ENCODE assay signal across 8 mouse cellular contexts in genomic region chr16:97325975-97326374, GRCm38 (mm10). TPM values are rescaled to one million over a fixed set of nuclear protein-coding genes. Genes with fewer than 3 reads are reported as not detected.
DNase-seq lines count a peak whose midpoint lies in the region; ATAC-seq and TF ChIP-seq lines count a peak whose summit lies in the region.

No protein-coding gene starts in this region.

- peak; percentile 62 for TF ChIP-seq CTCF in kidney, postnatal 0 days (IDR thresholded peaks at IDR 0.05; ENCODE audit: low read depth)
- peak; percentile 51; the same call in 1 of the 2 replicates for TF ChIP-seq CTCF in small intestine, adult 2 months (IDR thresholded peaks at IDR 0.05; ENCODE audit: extremely low read depth, insufficient read length, insufficient replicate concordance, low read depth, low read length)

- H3K27ac ChIP-seq in kidney, postnatal 0 days = no peak overlapping the region
- no peak overlapping the region for H3K27ac ChIP-seq in limb, embryonic 15.5 days
- no peak overlapping the region for H3K27ac ChIP-seq in small intestine, adult 2 months (ENCODE audit: insufficient read depth, low read depth, low read length)

- no peaks in the 10 kb centered on the region for H3K36me3 ChIP-seq in kidney, postnatal 0 days (ENCODE audit: insufficient read depth, low read length)
- no peaks in the 10 kb centered on the region for H3K36me3 ChIP-seq in limb, embryonic 15.5 days
- H3K36me3 ChIP-seq in small intestine, adult 2 months (ENCODE audit: control insufficient read depth, insufficient read depth, low read length) = no peaks in the 10 kb centered on the region

- ATAC-seq in CD4-positive, CD25-positive, alpha-beta regulatory T cell, adult 4 months = peak; percentile 57
- no peak; the same call in 1 of the 2 replicates for ATAC-seq in kidney, postnatal 0 days (replicated peaks; ENCODE audit: low FRiP score, low read depth)
- peak; percentile 30; the same call in 1 of the 2 replicates for ATAC-seq in limb, embryonic 15.5 days (ENCODE audit: insufficient number of reproducible peaks, low FRiP score, low TSS enrichment, low read depth)

- DNase-seq in heart, adult 11 months = peak; percentile 87
- no peak for DNase-seq in heart, postnatal 25 days (ENCODE audit: low spot score)
- peak; percentile 32 for DNase-seq in embryo, embryonic 11 days
- peak; percentile 44 for DNase-seq in kidney, postnatal 0 days (ENCODE audit: low spot score)
- no peak for DNase-seq in urinary bladder, postnatal 4 days (ENCODE audit: low spot score in 2 of 2)

- no peak overlapping the region for H3K4me3 ChIP-seq in kidney, postnatal 0 days (replicated peaks; ENCODE audit: low read depth, low read length)
- no peak overlapping the region for H3K4me3 ChIP-seq in limb, embryonic 15.5 days
- H3K4me3 ChIP-seq in small intestine, adult 2 months (ENCODE audit: low read depth, low read length) = no peak overlapping the region

- WGBS in kidney, postnatal 0 days = 24% methylated on average over 8 of the region's 8 CpGs
- 22% methylated on average over 8 of the region's 8 CpGs for WGBS in limb, embryonic 15.5 days
- WGBS in small intestine, adult 2 months = 42% methylated on average over 8 of the region's 8 CpGs

- no peak overlapping the region for H3K4me2 ChIP-seq in kidney, postnatal 0 days (ENCODE audit: low read length)
- no peak overlapping the region for H3K4me2 ChIP-seq in limb, embryonic 15.5 days

- TF ChIP-seq POLR2A in small intestine, adult 2 months (IDR thresholded peaks at IDR 0.05; ENCODE audit: low read depth, low read length) = no peak

- no peaks in the 10 kb centered on the region for H3K9me3 ChIP-seq in kidney, postnatal 0 days (replicated peaks; ENCODE audit: low read length)
- H3K9me3 ChIP-seq in limb, embryonic 15.5 days = no peaks in the 10 kb centered on the region

- no peaks in the 10 kb centered on the region for H3K4me1 ChIP-seq in kidney, postnatal 0 days (replicated peaks; ENCODE audit: insufficient read depth, low read length)
- no peaks in the 10 kb centered on the region for H3K4me1 ChIP-seq in limb, embryonic 15.5 days
- H3K4me1 ChIP-seq in small intestine, adult 2 months (ENCODE audit: control insufficient read depth, insufficient read depth, insufficient read length, low read length) = no peaks in the 10 kb centered on the region

- intact Hi-C loops in heart, postnatal 25 days (cut with DNase I) = no loop called here

- H3K27me3 ChIP-seq in kidney, postnatal 0 days (ENCODE audit: insufficient read depth, low read length) = no peaks in the 10 kb centered on the region
- no peaks in the 10 kb centered on the region for H3K27me3 ChIP-seq in limb, embryonic 15.5 days
- H3K27me3 ChIP-seq in small intestine, adult 2 months (ENCODE audit: control insufficient read depth, insufficient read depth, low read length) = no peaks in the 10 kb centered on the region

- no peak overlapping the region for H3K9ac ChIP-seq in kidney, postnatal 0 days (ENCODE audit: low read depth, low read length)
- H3K9ac ChIP-seq in limb, embryonic 15.5 days = no peak overlapping the region

RNA-seq across cellular contexts. Expression of gene Bace2, which starts 30.6 kb away (rescaled TPM):
- total RNA-seq in heart, postnatal 25 days (2021) = 10 to 100 TPM; 14.7 to 18.6 TPM
- 1 to 10 TPM in 1 of 2 experiments, under 1 TPM in 1; 0.10 to 2.0 TPM for polyA plus RNA-seq in CD4-positive, CD25-positive, alpha-beta regulatory T cell, adult 4 months (2017; shearing (Covaris generic))
- polyA plus RNA-seq in kidney, postnatal 0 days (2015; fragmentation: Nextera tagmentation; extraction: Ambion mirVana) = 8.2 and 11.2 TPM in 2 replicates
- polyA plus RNA-seq in limb, embryonic 15.5 days (2015; fragmentation: Nextera tagmentation; extraction: Ambion mirVana) = 12.7 and 13.0 TPM in 2 replicates
- polyA plus RNA-seq in small intestine, adult 2 months (2012; rRNA removed) = 2.0 and 7.4 TPM in 2 replicates

Comparison
In these comparisons a context has a peak if more than half of its experiments do, and no peak if none do; other contexts are left out.
1. DNase-seq: peak in heart, adult 11 months (single experiment), embryo, embryonic 11 days (single experiment) and kidney, postnatal 0 days (single experiment); none in heart, postnatal 25 days (single experiment) and urinary bladder, postnatal 4 days (0 of 2).